Mouse (Mus musculus) liver, adult (tissue): ENCODE measurements around the gene Gprasp1.
"Not testable (repeated sequence)": the region's sequence is repeated elsewhere in the genome, so short reads cannot be mapped to it uniquely, and the experiment has no call there.

Source experiments
- GATA4 ChIP-seq: IDR thresholded peaks from 2 replicates; pipeline ENCODE4 v1.6.1; 2014; ENCODE audit warnings: mild to moderate bottlenecking, low read length; ENCODE audit not compliant: insufficient replicate concordance

Gene Gprasp1

GRCm38 (mm10) chrX:135742304-135743055 is at the start of gene Gprasp1, which contains the start of gene Armcx5:
TSS of gene Gprasp1 (plus strand) at chrX:135742733.
TSS of gene Armcx5 (plus strand) at chrX:135742733.
- TF ChIP-seq GATA4 = no peak

GRCm38 (mm10) chrX:135693633-135694032 is 48.9 kb upstream of the Gprasp1 start, which contains the start of gene Tcp11x2:
TSS of gene Tcp11x2 (minus strand) at chrX:135693790.
- no peak for TF ChIP-seq GATA4

GRCm38 (mm10) chrX:135703111-135703510 is 39.4 kb upstream of the Gprasp1 start:
- no peak for TF ChIP-seq GATA4

GRCm38 (mm10) chrX:135704349-135704748 is 38.2 kb upstream of the Gprasp1 start:
- no peak for TF ChIP-seq GATA4

GRCm38 (mm10) chrX:135712845-135713244 is 29.7 kb upstream of the Gprasp1 start:
- TF ChIP-seq GATA4 = no peak

GRCm38 (mm10) chrX:135725161-135725560 is 17.4 kb upstream of the Gprasp1 start, which contains the start of gene Tmsb15a:
TSS of gene Tmsb15a (minus strand) at chrX:135725261.
- TF ChIP-seq GATA4 = no peak

GRCm38 (mm10) chrX:135738730-135739520 is 3.6 kb upstream of the Gprasp1 start:
- TF ChIP-seq GATA4 = no peak

GRCm38 (mm10) chrX:135743056-135743355 is 473 bp downstream of the Gprasp1 start:
- TF ChIP-seq GATA4 = no peak

- no peak for TF ChIP-seq GATA4
Measured at GRCm38 (mm10) chrX:135752832-135753231, 10.3 kb downstream of the Gprasp1 start.

- TF ChIP-seq GATA4 = no peak
Measured at GRCm38 (mm10) chrX:135761707-135762106, 19.2 kb downstream of the Gprasp1 start.

GRCm38 (mm10) chrX:135768043-135768548 is 25.6 kb downstream of the Gprasp1 start:
- TF ChIP-seq GATA4 = no peak

- TF ChIP-seq GATA4 = no peak
Measured at GRCm38 (mm10) chrX:135768565-135768964, 26.0 kb downstream of the Gprasp1 start.

GRCm38 (mm10) chrX:135791536-135791935 is 49.0 kb downstream of the Gprasp1 start:
- no peak for TF ChIP-seq GATA4

- no peak for TF ChIP-seq GATA4
Measured at GRCm38 (mm10) chrX:135792326-135792725, 49.8 kb downstream of the Gprasp1 start.

- not testable (repeated sequence) for TF ChIP-seq GATA4
Measured at GRCm38 (mm10) chrX:135797212-135797644, 54.7 kb downstream of the Gprasp1 start, which contains the start of gene Bhlhb9. TSS of gene Bhlhb9 (plus strand) at chrX:135797594.

GRCm38 (mm10) chrX:135804149-135804548 is 61.6 kb downstream of the Gprasp1 start:
- TF ChIP-seq GATA4 = no peak
